Mouse (Mus musculus): ENCODE results near the gene Olfr136.

The Olfr136 gene

GRCm38 (mm10) chr17:38329531-38329930 is at the start of gene Olfr136:
Olfr136 (plus strand) TSS chr17:38329831.
- no peak for DNase-seq

- DNase-seq, result no peak
Measured at GRCm38 (mm10) chr17:38307470-38307869, 22.2 kb upstream of the Olfr136 start, which contains the start of gene Olfr137. Olfr137 (minus strand) TSS chr17:38307570.
